Mouse (Mus musculus): Measurements from ENCODE around the gene Tlr6. TPM values are rescaled to one million over a fixed set of nuclear protein-coding genes. Genes with fewer than 3 reads are reported as not detected.

Tlr6 gene
- polyA plus RNA-seq (2012; rRNA removed), result 0.23 and 0.28 TPM in 2 replicates

GRCm38 (mm10) chr5:64959843-64960230 is at the start of gene Tlr6:
TSS of gene Tlr6 (minus strand) at chr5:64960097.

GRCm38 (mm10) chr5:64969861-64970771 is 10.2 kb upstream of the Tlr6 start, which contains the start of gene Fam114a1:
TSS of gene Fam114a1 (plus strand) at chr5:64970071.

Other genes with a start within 250 kb of the Tlr6 start
- gene Klf3, start 156.7 kb downstream of the Tlr6 start, polyA plus RNA-seq (2012; rRNA removed), result 72.9 and 74.3 TPM in 2 replicates
- gene Tlr1, start 26.5 kb downstream of the Tlr6 start, polyA plus RNA-seq (2012; rRNA removed), result 0.29 and 0.41 TPM in 2 replicates
- gene Fam114a1, start 10.0 kb upstream of the Tlr6 start, polyA plus RNA-seq (2012; rRNA removed), result 4.9 and 9.0 TPM in 2 replicates
- 0.24 and 0.27 TPM in 2 replicates for gene Tmem156, start 132.0 kb upstream of the Tlr6 start, polyA plus RNA-seq (2012; rRNA removed)
- gene Klhl5, start 147.4 kb upstream of the Tlr6 start, polyA plus RNA-seq (2012; rRNA removed), result 4.2 and 4.4 TPM in 2 replicates
- gene Wdr19, start 239.6 kb upstream of the Tlr6 start, polyA plus RNA-seq (2012; rRNA removed), result 0.47 and 0.76 TPM in 2 replicates